Mouse (Mus musculus) left cerebral cortex, adult 2 months (tissue): ENCODE measurements around the gene Gtpbp3. TPM values are rescaled to one million over a fixed set of nuclear protein-coding genes. Genes with fewer than 3 reads are reported as not detected.

Experiments
- DNase-seq, 2 experiments: peaks; one replicate each; pipeline ENCODE4 v3.0.0; 2021 to 2022; ENCODE audit warnings: low spot score in 2 of 2, mixed read lengths in 1 of 2; ENCODE audit errors: extremely low spot score in 1 of 2
- H3K27ac ChIP-seq: fragments of 200-600 bp; 2 replicates; pipeline ENCODE4 v1.8.1; 2022
- H3K4me3 ChIP-seq: fragments of 200-600 bp; 2 replicates; pipeline ENCODE4 v1.8.1; 2022
- CTCF ChIP-seq: fragments of 200-600 bp; IDR thresholded peaks from 2 replicates; pipeline ENCODE4 v1.8.1; 2022; ENCODE audit warnings: antibody characterized with exemption, mild to moderate bottlenecking, moderate library complexity
- intact Hi-C: fragments of 180-260 bp; cut with DNase I; formaldehyde crosslinking; loops from one replicate; pipeline ENCODE4 v1.15.1; 2025
- total RNA-seq, 2 experiments: library from RNA; stranded (reverse); gene quantifications; 2 replicates each; pipeline ENCODE4 v1.2.3; 2021

Gene Gtpbp3
- total RNA-seq, 2 experiments from 2014 or later: 33.0 to 37.4 TPM

- no peak overlapping the region for H3K27ac ChIP-seq
- intact Hi-C loops: no loop called here
- TF ChIP-seq CTCF: no peak
- H3K4me3 ChIP-seq: no peak overlapping the region
- DNase-seq: no peak
Observed at GRCm38 (mm10) chr8:71483932-71484331, 4.0 kb upstream of the Gtpbp3 start.

GRCm38 (mm10) chr8:71484736-71485135 is 3.2 kb upstream of the Gtpbp3 start:
- H3K4me3 ChIP-seq: peak overlapping the region; percentile 73
- intact Hi-C loops: loop anchor here (1.0 kb wide), 1 partner anchor 20 kb away; the partner anchor contains the start of gene Mrpl34
- TF ChIP-seq CTCF: no peak
- DNase-seq: no peak
- H3K27ac ChIP-seq: no peak overlapping the region

- intact Hi-C loops: loop anchor here (1.0 kb wide), 1 partner anchor 21 kb away; the partner anchor contains the start of gene Mrpl34
Observed at GRCm38 (mm10) chr8:71485142-71486135, 2.5 kb upstream of the Gtpbp3 start, which contains the start of gene Ano8. Gene Ano8 (minus strand): TSS chr8:71485963.

GRCm38 (mm10) chr8:71486136-71486529 is 1.8 kb upstream of the Gtpbp3 start:
- DNase-seq: no peak
- intact Hi-C loops: no loop called here
- TF ChIP-seq CTCF: no peak
- Histone ChIP-seq H3K4me3 (peak overlapping the region; percentile 73), H3K27ac (peak overlapping the region; percentile 85)

More at GRCm38 (mm10) chr8:71485142-71486135, 2.5 kb upstream of the Gtpbp3 start, which contains the start of gene Ano8:
- peak within 1 kb of the TSS; percentile 73 for H3K4me3 ChIP-seq
- H3K27ac ChIP-seq: peak within 1 kb of the TSS; percentile 85
- TF ChIP-seq CTCF: no peak
- peak; percentile 86 to 87 for DNase-seq

- TF ChIP-seq CTCF: no peak; the same call in 1 of the 2 replicates
- peak overlapping the region; percentile 69 for H3K27ac ChIP-seq
- peak overlapping the region; percentile 60 for H3K4me3 ChIP-seq
- intact Hi-C loops: no loop called here
- DNase-seq: peak; percentile 77 to 85
Observed at GRCm38 (mm10) chr8:71488454-71488853, 551 bp downstream of the Gtpbp3 start.

- DNase-seq: peak; percentile 73 to 81
- TF ChIP-seq CTCF: peak; percentile 76
- Histone ChIP-seq H3K27ac (no peak overlapping the region), H3K4me3 (no peak overlapping the region)
- intact Hi-C loops: loop anchor here (1.0 kb wide), 1 partner anchor 26 kb away; no protein-coding TSS in a partner anchor
Observed at GRCm38 (mm10) chr8:71495039-71495438, 7.1 kb downstream of the Gtpbp3 start.

- no peak for TF ChIP-seq CTCF
- no peak overlapping the region for H3K4me3 ChIP-seq
- intact Hi-C loops: loop anchor here (1.0 kb wide), 1 partner anchor 25 kb away; no protein-coding TSS in a partner anchor
- no peak for DNase-seq
- H3K27ac ChIP-seq: no peak overlapping the region
Observed at GRCm38 (mm10) chr8:71495811-71496210, 7.9 kb downstream of the Gtpbp3 start.

GRCm38 (mm10) chr8:71496481-71496880 is 8.6 kb downstream of the Gtpbp3 start:
- peak overlapping the region; percentile 36; the same call in 1 of the 2 replicates for H3K27ac ChIP-seq
- intact Hi-C loops: no loop called here
- H3K4me3 ChIP-seq: no peak overlapping the region
- DNase-seq: peak in 1 of 2 experiments; percentile 47
- TF ChIP-seq CTCF: peak; percentile 6

- no peak for DNase-seq
- Histone ChIP-seq H3K27ac (no peak overlapping the region), H3K4me3 (no peak overlapping the region)
- intact Hi-C loops: no loop called here
- TF ChIP-seq CTCF: no peak
Observed at GRCm38 (mm10) chr8:71497077-71497645, 9.3 kb downstream of the Gtpbp3 start.

- no peak for TF ChIP-seq CTCF
- no peak for DNase-seq
- intact Hi-C loops: no loop called here
- no peak overlapping the region for H3K27ac ChIP-seq
- no peak overlapping the region for H3K4me3 ChIP-seq
Observed at GRCm38 (mm10) chr8:71497881-71498501, 10.1 kb downstream of the Gtpbp3 start.

- TF ChIP-seq CTCF: no peak
- H3K27ac ChIP-seq: no peak overlapping the region
- intact Hi-C loops: no loop called here
- H3K4me3 ChIP-seq: no peak overlapping the region
- DNase-seq: no peak
Observed at GRCm38 (mm10) chr8:71498816-71499690, 11.2 kb downstream of the Gtpbp3 start.
